ENCODE assay signal across 8 mouse cellular contexts in the genomic region with DNA sequence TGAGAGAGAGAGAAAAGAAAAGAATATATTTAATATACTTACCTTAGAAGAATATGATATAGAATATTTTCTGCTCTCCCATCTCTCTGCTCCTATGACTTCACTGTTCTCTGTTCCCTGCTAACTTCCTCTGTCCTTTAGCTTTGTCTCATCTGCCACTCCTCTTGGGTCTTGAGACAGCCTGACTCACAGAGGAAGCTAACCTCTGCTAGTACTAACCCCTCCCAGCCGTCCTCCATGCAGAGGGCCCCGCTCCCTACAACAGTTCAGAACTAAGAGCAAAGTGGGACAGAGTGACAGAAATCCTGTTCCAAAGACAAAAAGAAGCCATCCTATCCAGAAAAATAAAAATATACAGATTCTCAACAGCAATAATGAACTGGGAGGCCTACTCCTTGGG. TPM values are rescaled to one million over a fixed set of nuclear protein-coding genes. Genes with fewer than 3 reads are reported as not detected.
DNase-seq lines count a peak whose midpoint lies in the region; ATAC-seq lines count a peak whose summit lies in the region.

A gene (minus strand): TSS at position 126 of the 400 bp plus-strand sequence.

- no peak for ATAC-seq in activated CD4-positive, CD25-positive, alpha-beta regulatory T cell, adult 4 months
- peak; percentile 88 for ATAC-seq in monocyte, adult 5-6 weeks (replicated peaks; ENCODE audit: insufficient number of reproducible peaks, low FRiP score, low TSS enrichment, poor library complexity, severe bottlenecking)

- H3K27ac ChIP-seq in heart, embryonic 10.5 days, result no peak within 1 kb of the TSS

- DNase-seq in frontal cortex, adult 2 months (ENCODE audit: extremely low spot score in 1 of 2, low spot score in 1 of 2), result no peak
- DNase-seq in frontal cortex, postnatal 36 days (ENCODE audit: low spot score in 2 of 2), result no peak
- no peak for DNase-seq in heart, embryonic 10.5 days (ENCODE audit: low spot score)
- no peak for DNase-seq in left cerebral cortex, postnatal 25 days (ENCODE audit: low spot score in 2 of 2)
- no peak for DNase-seq in adipocyte (ENCODE audit: low spot score)
- no peak for DNase-seq in retina, embryonic 14.5 days (ENCODE audit: low spot score)

- H3K27me3 ChIP-seq in heart, embryonic 10.5 days (ENCODE audit: insufficient read depth, poor library complexity, severe bottlenecking), result no peaks in the 10 kb centered on the region

- H3K9me3 ChIP-seq in heart, embryonic 10.5 days, result no peaks in the 10 kb centered on the region

- peaks cover 10% of the 10 kb centered on the region; the same call in 1 of the 2 replicates for H3K4me1 ChIP-seq in heart, embryonic 10.5 days

- H3K4me3 ChIP-seq in heart, embryonic 10.5 days, result no peak within 1 kb of the TSS

- intact Hi-C loops in left cerebral cortex, postnatal 25 days (cut with DNase I), result no loop called here

- no peaks in the 10 kb centered on the region for H3K36me3 ChIP-seq in heart, embryonic 10.5 days

- 81% methylated on average over 2 of the region's 2 CpGs for WGBS in heart, embryonic 10.5 days

RNA-seq across cellular contexts. Expression of the gene that starts here (rescaled TPM):
- polyA plus RNA-seq in frontal cortex, adult 2 months (2012; rRNA removed), result 10.7 and 13.6 TPM in 2 replicates
- polyA plus RNA-seq in activated CD4-positive, CD25-positive, alpha-beta regulatory T cell, adult 4 months (2017; shearing (Covaris generic)), result 10 to 100 TPM; 12.7 to 13.0 TPM
- polyA plus RNA-seq in heart, embryonic 10.5 days (2016; fragmentation: Nextera tagmentation; extraction: Ambion mirVana), result 25.7 and 32.7 TPM in 2 replicates
- total RNA-seq in left cerebral cortex, postnatal 25 days (2021), result 10 to 100 TPM; 20.0 to 26.1 TPM
- 111 to 164 TPM (median 121 TPM) in 3 replicates for total RNA-seq in monocyte, adult 5-6 weeks (2017)
